Mouse (Mus musculus): Measurements from ENCODE around the gene Atp11b. TPM values are rescaled to one million over a fixed set of nuclear protein-coding genes. Genes with fewer than 3 reads are reported as not detected.

Atp11b gene
- total RNA-seq, 2 experiments from 2014 or later, result 103 to 115 TPM

- intact Hi-C loops (cut with DNase I), result no loop called here
- DNase-seq (ENCODE audit: low spot score in 2 of 2), result no peak
Observed at GRCm38 (mm10) chr3:35762735-35763134, 8.8 kb downstream of the Atp11b start.

GRCm38 (mm10) chr3:35764637-35765617, 11.0 kb downstream of the Atp11b start:
- intact Hi-C loops (cut with DNase I), result no loop called here
- DNase-seq (ENCODE audit: low spot score in 2 of 2), result no peak

GRCm38 (mm10) chr3:35779748-35780147, 25.8 kb downstream of the Atp11b start:
- no peak for DNase-seq (ENCODE audit: low spot score in 2 of 2)
- intact Hi-C loops (cut with DNase I), result no loop called here

GRCm38 (mm10) chr3:35802040-35802439, 48.1 kb downstream of the Atp11b start:
- intact Hi-C loops (cut with DNase I), result no loop called here
- DNase-seq (ENCODE audit: low spot score in 2 of 2), result no peak

- intact Hi-C loops (cut with DNase I), result no loop called here
- no peak for DNase-seq (ENCODE audit: low spot score in 2 of 2)
Observed at GRCm38 (mm10) chr3:35819887-35820286, 66.0 kb downstream of the Atp11b start.

- intact Hi-C loops (cut with DNase I), result no loop called here
- no peak for DNase-seq (ENCODE audit: low spot score in 2 of 2)
Observed at GRCm38 (mm10) chr3:35822036-35822435, 68.1 kb downstream of the Atp11b start.

GRCm38 (mm10) chr3:35849326-35849725, 95.4 kb downstream of the Atp11b start:
- intact Hi-C loops (cut with DNase I), result no loop called here
- no peak for DNase-seq (ENCODE audit: low spot score in 2 of 2)

- DNase-seq (ENCODE audit: low spot score in 2 of 2), result no peak
- intact Hi-C loops (cut with DNase I), result no loop called here
Observed at GRCm38 (mm10) chr3:35883267-35883666, 129.4 kb downstream of the Atp11b start.

- intact Hi-C loops (cut with DNase I), result no loop called here
- no peak for DNase-seq (ENCODE audit: low spot score in 2 of 2)
Observed at GRCm38 (mm10) chr3:35889531-35889930, 135.6 kb downstream of the Atp11b start.

- intact Hi-C loops (cut with DNase I), result no loop called here
- DNase-seq (ENCODE audit: low spot score in 2 of 2), result no peak
Observed at GRCm38 (mm10) chr3:35891123-35891522, 137.2 kb downstream of the Atp11b start.

GRCm38 (mm10) chr3:35893156-35893555, 139.2 kb downstream of the Atp11b start:
- intact Hi-C loops (cut with DNase I), result no loop called here
- no peak for DNase-seq (ENCODE audit: low spot score in 2 of 2)

- intact Hi-C loops (cut with DNase I), result no loop called here
- DNase-seq (ENCODE audit: low spot score in 2 of 2), result no peak
Observed at GRCm38 (mm10) chr3:35897900-35898299, 144.0 kb downstream of the Atp11b start.

GRCm38 (mm10) chr3:35899109-35899508, 145.2 kb downstream of the Atp11b start:
- intact Hi-C loops (cut with DNase I), result no loop called here

GRCm38 (mm10) chr3:35900555-35901204, 146.8 kb downstream of the Atp11b start:
- intact Hi-C loops (cut with DNase I), result no loop called here

More at GRCm38 (mm10) chr3:35899109-35899508, 145.2 kb downstream of the Atp11b start:
- no peak for DNase-seq (ENCODE audit: low spot score in 2 of 2)

More at GRCm38 (mm10) chr3:35900555-35901204, 146.8 kb downstream of the Atp11b start:
- no peak for DNase-seq (ENCODE audit: low spot score in 2 of 2)

Other genes with a start within 250 kb of the Atp11b start
- 10 to 100 TPM; 65.6 to 73.5 TPM for gene Dcun1d1, start 183.3 kb downstream of the Atp11b start, total RNA-seq (2021)
- gene Mccc1, start 246.6 kb downstream of the Atp11b start, total RNA-seq (2021), result 10 to 100 TPM; 26.8 to 46.7 TPM